Mouse (Mus musculus) Patski (cell line): Measurements from ENCODE around the gene Zranb1. TPM values are rescaled to one million over a fixed set of nuclear protein-coding genes. Genes with fewer than 3 reads are reported as not detected.

Source experiments
- ATAC-seq: fragments of 100-300 bp; one replicate; pipeline ENCODE4 v1.8.0; 2021
- CTCF ChIA-PET: fragments of 350-600 bp; sonication (Branson Sonifier 250); formaldehyde crosslinking; loops from one replicate; lab custom pipeline; 2022; ENCODE audit warnings: inconsistent platforms; lab: Charles Lee
- POLR2A ChIA-PET: fragments of 350-600 bp; sonication (Branson Sonifier 250); formaldehyde crosslinking; loops from one replicate; lab custom pipeline; 2022; ENCODE audit warnings: antibody characterized with exemption, inconsistent platforms; lab: Charles Lee
- DNase-seq: peaks from one replicate; pipeline ENCODE4 v3.0.0-alpha.2; 2011; ENCODE audit warnings: low read depth, low spot score
- H3K27me3 ChIP-seq: fragments of 371-371 bp; one replicate; pipeline ENCODE4 v1.5.1; 2021
- CTCF ChIP-seq: fragments of 100-300 bp; IDR thresholded peaks from one replicate; pipeline ENCODE4 v1.5.1; 2021
- in situ Hi-C: fragments of 300-500 bp; cut with MboI; formaldehyde crosslinking; loops from 3 replicates; pipeline ENCODE4 v1.11.1; 2018; ENCODE audit warnings: low pct_unique_long_range_greater_than_20kb, mixed read lengths
- polyA plus RNA-seq: library from polyadenylated mRNA; unstranded; gene quantifications from one replicate; pipeline ENCODE4 v1.2.3, GENCODE M21; 2021

Gene Zranb1
- polyA plus RNA-seq, 1 experiment from 2014 or later, result 22.9 TPM

DNA sequence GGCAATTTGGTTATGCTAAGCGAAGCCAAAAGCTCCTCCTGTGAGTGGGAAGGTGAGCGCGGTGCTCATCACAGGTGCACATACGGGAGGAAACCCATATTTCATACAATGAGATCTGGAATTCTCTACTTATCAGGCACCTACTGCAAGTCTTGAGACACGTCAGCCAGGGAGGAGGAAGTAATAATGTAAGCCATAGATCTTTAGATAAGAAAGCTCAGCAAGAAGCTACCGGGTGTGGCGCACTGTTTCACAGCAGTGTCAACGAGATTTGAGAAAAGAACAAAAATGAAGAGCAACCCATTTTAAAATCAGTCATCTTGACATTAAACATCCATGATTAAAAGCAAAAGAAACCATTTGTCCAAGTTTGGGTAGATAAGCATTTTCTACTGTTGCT lies 98.1 kb downstream of the Zranb1 start:
- no peak for ATAC-seq
- no peak for TF ChIP-seq CTCF
- no peak for DNase-seq
- POLR2A ChIA-PET, result no interaction called here
- in situ Hi-C loops, result loop anchor here (10.0 kb wide), 1 partner anchor 286 kb away; no protein-coding TSS in a partner anchor
- no peaks in the 10 kb centered on the region for H3K27me3 ChIP-seq
- CTCF ChIA-PET, result interaction anchor here (0.9 to 1.8 kb wide), 2 partner anchors 92 to 541 kb away, joined by 3 read pairs; no protein-coding TSS in a partner anchor

DNA sequence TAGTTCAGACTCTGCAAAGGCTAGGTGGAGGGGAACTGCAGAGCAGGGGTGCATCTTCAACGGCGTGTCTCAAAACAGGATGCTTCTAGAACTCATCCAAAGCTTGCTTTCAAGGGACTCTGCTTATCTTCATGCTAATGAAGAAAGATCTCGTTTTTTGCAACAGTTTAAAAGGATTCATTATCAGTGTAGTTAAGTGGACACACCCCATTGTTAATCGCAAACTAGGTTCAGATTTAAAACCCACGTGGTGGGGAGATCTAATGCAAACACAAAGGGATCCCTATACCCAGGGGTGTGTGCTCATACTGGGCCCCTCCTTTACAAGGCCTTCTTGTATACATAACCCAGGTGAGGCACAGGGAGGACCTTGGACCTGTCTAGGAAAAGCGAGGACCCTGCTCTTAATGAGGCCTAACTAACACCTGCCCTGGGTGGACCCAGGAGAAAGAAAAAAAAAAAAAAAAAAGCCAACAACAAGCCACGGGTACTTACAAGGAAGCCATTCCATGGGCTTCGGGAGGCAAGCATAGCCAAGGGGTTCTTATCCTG lies 98.6 kb downstream of the Zranb1 start:
- POLR2A ChIA-PET, result no interaction called here
- no peak for TF ChIP-seq CTCF
- no peaks in the 10 kb centered on the region for H3K27me3 ChIP-seq
- CTCF ChIA-PET, result interaction anchor here (0.9 kb wide), 1 partner anchor 91 kb away, joined by 3 read pairs; no protein-coding TSS in a partner anchor
- ATAC-seq (no peak), DNase-seq (no peak)
- in situ Hi-C loops, result loop anchor here (10.0 kb wide), 2 partner anchors 285 to 545 kb away; no protein-coding TSS in a partner anchor

DNA sequence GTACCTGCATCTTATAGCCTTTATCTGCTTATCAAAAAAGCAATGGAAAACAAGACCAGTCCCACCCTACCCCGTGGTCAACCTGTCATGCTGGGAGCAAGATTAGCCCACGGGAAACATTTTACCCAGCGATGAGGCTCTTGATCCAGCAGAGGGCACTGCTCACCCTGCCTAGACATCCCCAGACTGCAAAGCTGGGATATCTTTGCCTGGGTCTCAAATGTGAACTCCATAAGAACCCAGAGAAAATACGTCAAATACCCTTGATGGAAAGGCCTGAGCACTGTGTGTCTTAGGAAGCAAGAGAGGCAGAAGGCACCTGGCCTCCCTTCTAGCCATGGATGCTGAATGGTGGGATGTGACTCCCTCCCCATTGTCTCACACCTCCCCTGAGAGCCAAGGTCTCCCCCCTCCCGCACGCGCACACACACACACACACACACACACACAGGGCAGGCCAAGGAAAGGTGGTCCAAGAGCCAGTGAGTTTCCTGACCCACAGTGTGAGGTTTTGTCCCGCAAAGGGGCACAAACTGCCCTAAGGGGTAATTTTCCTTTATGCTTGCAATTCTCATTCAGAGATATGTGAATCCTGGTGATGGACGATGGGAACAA lies 101.8 kb downstream of the Zranb1 start:
- ChIA-PET POLR2A (no interaction called here), CTCF (interaction anchor here (1.0 to 1.5 kb wide), 4 partner anchors 17 to 604 kb away, joined by 3 to 5 read pairs (median 3); no protein-coding TSS in a partner anchor)
- DNase-seq, result peak; percentile 35
- ATAC-seq, result no peak
- in situ Hi-C loops, result loop anchor here (10.0 kb wide), 1 partner anchor 542 kb away; no protein-coding TSS in a partner anchor
- no peaks in the 10 kb centered on the region for H3K27me3 ChIP-seq
- TF ChIP-seq CTCF, result peak; percentile 92

DNA sequence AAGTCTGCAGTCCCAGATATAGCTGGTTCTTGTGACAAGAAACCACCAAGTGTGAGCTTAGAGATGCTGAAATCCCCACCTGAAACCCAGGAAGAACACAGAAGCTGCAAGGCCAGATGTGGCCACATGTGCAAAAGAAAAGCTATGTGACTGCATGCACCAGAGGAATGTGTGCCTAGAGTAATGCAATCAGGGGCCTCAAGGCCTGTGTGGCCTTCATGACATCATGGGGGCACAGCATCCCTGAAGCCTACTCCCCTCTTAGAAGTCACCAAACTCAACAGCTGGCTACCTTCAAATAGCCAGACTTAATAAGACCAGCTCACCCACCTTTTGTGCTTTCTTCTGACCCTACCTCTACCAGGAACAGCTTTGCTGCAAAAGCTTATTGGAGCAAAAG lies 105.0 kb downstream of the Zranb1 start:
- no peak for DNase-seq
- in situ Hi-C loops, result loop anchor here (5.0 to 10.0 kb wide), 3 partner anchors 76 to 601 kb away; partner anchors contain the start of gene Edrf1
- no peaks in the 10 kb centered on the region for H3K27me3 ChIP-seq
- no peak for TF ChIP-seq CTCF
- ATAC-seq, result no peak
- ChIA-PET POLR2A (interaction anchor here (0.9 kb wide), 1 partner anchor 16 kb away, joined by 3 read pairs; no protein-coding TSS in a partner anchor), CTCF (interaction anchor here (1.5 to 2.8 kb wide), 3 partner anchors 10 to 84 kb away, joined by 5 to 8 read pairs (median 5); no protein-coding TSS in a partner anchor)

Other genes starting within 250 kb of the Zranb1 start
- 36.3 TPM for gene Fam53b, start 117.3 kb upstream of the Zranb1 start, polyA plus RNA-seq
- gene Eef1akmt2, start 78.5 kb upstream of the Zranb1 start, polyA plus RNA-seq, result 42.7 TPM
- 40.5 TPM for gene Abraxas2, start 71.9 kb upstream of the Zranb1 start, polyA plus RNA-seq
- 48.8 TPM for gene Fgfr2, start 192.2 kb downstream of the Zranb1 start, polyA plus RNA-seq
- gene Ctbp2, start 193.2 kb downstream of the Zranb1 start, polyA plus RNA-seq, result 82.8 TPM